Mouse (Mus musculus): ENCODE measurements at regions not wholly inside any gene's neighbourhood (a gene's known extent, or its start where the extent isn't known, plus 50 kb on each side); places are given as distances from the start of the nearest gene placed in this dataset.

GRCm38 (mm10) chr19:32990576-32990975, 233.3 kb downstream of the Pten start:
- TF ChIP-seq CTCF (conservative IDR thresholded peaks at IDR 0.05; ENCODE audit: insufficient read depth, insufficient read length, low read depth, low read length) (no peak), POLR2A (IDR thresholded peaks at IDR 0.05; ENCODE audit: low read depth, low read length) (no peak)
